Mouse (Mus musculus) cerebellum, adult 2 months (tissue): Measurements from ENCODE around the gene Dnah11. TPM values are rescaled to one million over a fixed set of nuclear protein-coding genes. Genes with fewer than 3 reads are reported as not detected.

Experiments used
- DNase-seq, 2 experiments: peaks; one replicate each; pipeline ENCODE4 v3.0.0; 2021
- H3K27ac ChIP-seq: fragments of 200-500 bp; 2 replicates; pipeline ENCODE4 v1.5.1; 2012; ENCODE audit warnings: low read length, control low read depth, inconsistent platforms; ENCODE audit not compliant: insufficient read depth
- H3K27me3 ChIP-seq: fragments of 200-500 bp; 2 replicates; pipeline ENCODE4 v1.6.1; 2012; ENCODE audit warnings: inconsistent platforms, mild to moderate bottlenecking, low read length, moderate library complexity; ENCODE audit not compliant: control insufficient read depth, insufficient read depth
- H3K4me1 ChIP-seq: fragments of 200-500 bp; 2 replicates; pipeline ENCODE4 v1.6.1; 2011; ENCODE audit warnings: low read length; ENCODE audit not compliant: control insufficient read depth, insufficient read depth
- H3K4me3 ChIP-seq: fragments of 200-500 bp; replicated peaks from 2 replicates; pipeline ENCODE3; 2011; ENCODE audit warnings: mild to moderate bottlenecking, low read depth, low read length, control low read depth; ENCODE audit not compliant: insufficient read depth
- CTCF ChIP-seq: fragments of 200-500 bp; IDR thresholded peaks from 2 replicates; pipeline ENCODE4 v1.5.1; 2011; ENCODE audit warnings: low read depth, mild to moderate bottlenecking, control low read depth, low read length, moderate library complexity, borderline replicate concordance; ENCODE audit not compliant: insufficient read depth
- POLR2A ChIP-seq: fragments of 200-500 bp; IDR thresholded peaks from 2 replicates; pipeline ENCODE4 v1.6.1; 2011; ENCODE audit warnings: low read length, control low read depth, borderline replicate concordance; ENCODE audit not compliant: insufficient read depth
- WGBS: fragments of 180-500 bp; shearing (Covaris S2); methylation state at CpG from one replicate; pipeline ENCODE4 v1.1.7; 2018; 5-methylcytosine and 5-hydroxymethylcytosine counted together
- polyA plus RNA-seq: library from polyadenylated mRNA; depleted of rRNA; stranded (reverse); fragments of >200 nt; gene quantifications from 2 replicates; pipeline ENCODE4 v1.2.3, GENCODE M21; 2012

Dnah11 gene
- polyA plus RNA-seq, 1 experiment, result 7.5 TPM

DNA sequence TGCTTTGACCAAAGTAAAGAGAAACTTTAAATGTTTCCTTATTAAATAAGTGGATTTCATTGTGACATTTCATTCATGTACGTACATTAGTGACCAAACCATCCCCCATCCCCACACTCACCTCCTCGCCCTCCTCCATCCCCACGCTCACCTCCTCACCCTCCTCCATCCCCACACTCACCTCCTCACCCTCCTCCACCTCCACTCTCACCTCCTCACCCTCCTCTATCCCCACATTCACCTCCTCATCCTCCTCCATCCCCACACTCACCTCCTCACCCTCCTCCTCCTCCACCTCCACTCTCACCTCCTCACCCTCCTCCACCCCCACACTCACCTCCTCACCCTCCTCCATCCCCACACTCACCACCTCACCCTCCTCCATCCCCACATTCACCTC, 337.6 kb downstream of the Dnah11 start:
- H3K27me3 ChIP-seq, result no peaks in the 10 kb centered on the region
- no peaks in the 10 kb centered on the region for H3K4me1 ChIP-seq
- 74% methylated on average over 3 of the region's 3 CpGs for WGBS
- no peak for DNase-seq
- no peak overlapping the region for H3K27ac ChIP-seq
- H3K4me3 ChIP-seq, result no peak overlapping the region
- TF ChIP-seq POLR2A (no peak), CTCF (no peak)

DNA sequence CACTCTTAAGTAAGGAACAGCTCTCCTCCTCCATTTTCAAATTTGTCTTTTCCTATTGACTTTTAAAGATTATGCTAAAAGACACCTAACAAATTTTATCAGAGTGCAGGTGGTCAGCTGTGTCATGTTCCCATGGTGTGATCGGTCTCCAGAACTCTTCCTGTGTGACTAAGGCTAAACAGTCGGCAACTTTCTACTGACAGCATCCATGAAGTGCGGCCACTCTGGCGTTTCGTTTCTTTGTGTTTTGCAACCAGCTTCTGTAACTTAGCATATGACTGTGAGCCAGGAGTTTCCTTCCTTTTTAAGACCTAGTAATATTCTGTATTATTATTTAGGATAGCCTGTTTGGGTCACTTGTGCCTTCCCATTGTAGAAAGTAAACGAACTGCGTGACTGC, 338.0 kb downstream of the Dnah11 start:
- Histone ChIP-seq H3K27me3 (no peaks in the 10 kb centered on the region), H3K4me1 (no peaks in the 10 kb centered on the region), H3K4me3 (no peak overlapping the region), H3K27ac (no peak overlapping the region)
- TF ChIP-seq POLR2A, result no peak
- no peak for TF ChIP-seq CTCF
- WGBS, result 68% methylated on average over 7 of the region's 7 CpGs
- no peak for DNase-seq

DNA sequence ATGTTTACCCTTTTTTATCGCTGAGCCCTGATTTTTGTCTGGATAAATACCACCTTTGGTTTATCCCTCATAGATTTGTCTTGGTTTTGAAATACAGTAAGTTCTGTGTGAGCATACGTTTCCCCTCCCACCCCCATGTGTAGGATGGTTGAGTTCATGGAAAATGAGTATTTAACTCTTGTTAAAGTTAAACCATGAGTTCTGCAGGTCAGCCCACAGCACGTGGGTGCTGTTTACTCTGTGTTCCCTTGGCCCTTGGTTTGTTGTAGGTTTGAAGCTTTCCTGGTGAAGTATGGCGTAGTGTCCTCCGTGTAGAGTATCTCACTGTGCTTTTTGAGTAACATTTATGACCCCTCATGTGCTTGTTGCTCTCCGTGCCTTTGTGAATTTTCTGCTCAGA, 341.0 kb downstream of the Dnah11 start:
- Histone ChIP-seq H3K4me1 (no peaks in the 10 kb centered on the region), H3K27me3 (no peaks in the 10 kb centered on the region), H3K4me3 (no peak overlapping the region), H3K27ac (no peak overlapping the region)
- TF ChIP-seq CTCF (no peak), POLR2A (no peak)
- WGBS, result 93% methylated on average over 6 of the region's 6 CpGs
- DNase-seq, result no peak

- no peak overlapping the region for H3K4me3 ChIP-seq
- no peaks in the 10 kb centered on the region for H3K4me1 ChIP-seq
- H3K27me3 ChIP-seq, result no peaks in the 10 kb centered on the region
- H3K27ac ChIP-seq, result no peak overlapping the region
- WGBS, result 77% methylated on average over 9 of the region's 9 CpGs
- TF ChIP-seq CTCF (no peak), POLR2A (no peak)
- DNase-seq, result no peak
Measured at GRCm38 (mm10) chr12:117857023-117857422, 341.8 kb downstream of the Dnah11 start.

GRCm38 (mm10) chr12:117853316-117853715, 345.5 kb downstream of the Dnah11 start:
- Histone ChIP-seq H3K4me3 (no peak overlapping the region), H3K4me1 (no peaks in the 10 kb centered on the region), H3K27me3 (no peaks in the 10 kb centered on the region), H3K27ac (no peak overlapping the region)
- no peak for TF ChIP-seq POLR2A
- peak; percentile 82 for TF ChIP-seq CTCF
- 21% methylated on average over 6 of the region's 6 CpGs for WGBS
- peak; percentile 20 to 53 for DNase-seq

DNA sequence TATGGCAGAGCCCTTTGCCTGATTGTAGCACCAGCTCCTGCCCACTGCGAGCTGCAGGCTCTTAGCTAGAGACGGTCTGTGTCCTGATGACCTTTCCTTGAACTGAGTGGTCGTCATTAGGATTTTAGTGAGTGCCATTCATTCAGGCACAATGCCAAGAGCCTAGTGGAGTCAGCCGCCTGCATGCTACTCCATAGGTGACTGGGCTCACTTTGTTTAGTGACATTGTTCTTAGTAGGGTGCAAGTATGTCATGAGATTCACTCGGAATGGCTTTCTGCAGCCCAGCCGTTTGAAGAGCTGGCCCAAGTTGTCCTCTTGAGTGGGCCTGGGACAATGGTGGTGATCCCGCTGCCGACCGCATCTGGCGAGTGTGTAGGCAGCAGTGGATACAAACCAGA, 348.4 kb downstream of the Dnah11 start:
- 58% methylated on average over 10 of the region's 10 CpGs for WGBS
- no peak for DNase-seq
- H3K27ac ChIP-seq, result no peak overlapping the region
- H3K4me1 ChIP-seq, result no peaks in the 10 kb centered on the region
- H3K27me3 ChIP-seq, result no peaks in the 10 kb centered on the region
- H3K4me3 ChIP-seq, result no peak overlapping the region
- TF ChIP-seq CTCF, result no peak
- TF ChIP-seq POLR2A, result no peak

DNA sequence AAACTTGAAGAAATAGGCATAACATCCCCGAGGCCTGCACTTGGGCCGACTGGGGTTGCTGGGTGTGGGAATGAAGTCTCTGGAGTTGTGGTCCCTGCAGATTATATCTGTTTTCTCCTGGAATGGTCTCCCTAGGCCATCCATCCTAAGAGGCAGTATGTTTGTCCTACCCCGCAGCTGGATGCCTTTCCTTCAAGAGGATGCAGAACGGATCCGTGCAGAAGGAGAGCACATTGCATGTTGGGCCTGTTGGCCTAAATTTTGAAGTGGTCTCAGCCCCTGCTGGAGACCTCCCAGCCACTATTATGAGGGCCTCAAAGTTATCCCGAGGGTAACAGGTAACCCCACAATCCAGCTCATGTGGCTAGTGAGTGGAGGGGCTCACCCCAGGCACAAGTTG, 350.2 kb downstream of the Dnah11 start:
- no peak for DNase-seq
- Histone ChIP-seq H3K4me1 (no peaks in the 10 kb centered on the region), H3K27ac (no peak overlapping the region), H3K4me3 (no peak overlapping the region), H3K27me3 (no peaks in the 10 kb centered on the region)
- 94% methylated on average over 6 of the region's 6 CpGs for WGBS
- TF ChIP-seq POLR2A (no peak), CTCF (no peak)

- TF ChIP-seq CTCF (no peak), POLR2A (no peak)
- Histone ChIP-seq H3K4me3 (no peak overlapping the region), H3K4me1 (no peaks in the 10 kb centered on the region), H3K27ac (no peak overlapping the region), H3K27me3 (no peaks in the 10 kb centered on the region)
- 27% methylated on average over 2 of the region's 2 CpGs for WGBS
- DNase-seq, result no peak
Measured at GRCm38 (mm10) chr12:117844917-117845316, 353.9 kb downstream of the Dnah11 start.
